Mouse (Mus musculus): ENCODE data around the gene Ehbp1. TPM values are rescaled to one million over a fixed set of nuclear protein-coding genes. Genes with fewer than 3 reads are reported as not detected.

Ehbp1 gene
- polyA plus RNA-seq, 1 experiment from 2014 or later, result 12.3 TPM

DNA sequence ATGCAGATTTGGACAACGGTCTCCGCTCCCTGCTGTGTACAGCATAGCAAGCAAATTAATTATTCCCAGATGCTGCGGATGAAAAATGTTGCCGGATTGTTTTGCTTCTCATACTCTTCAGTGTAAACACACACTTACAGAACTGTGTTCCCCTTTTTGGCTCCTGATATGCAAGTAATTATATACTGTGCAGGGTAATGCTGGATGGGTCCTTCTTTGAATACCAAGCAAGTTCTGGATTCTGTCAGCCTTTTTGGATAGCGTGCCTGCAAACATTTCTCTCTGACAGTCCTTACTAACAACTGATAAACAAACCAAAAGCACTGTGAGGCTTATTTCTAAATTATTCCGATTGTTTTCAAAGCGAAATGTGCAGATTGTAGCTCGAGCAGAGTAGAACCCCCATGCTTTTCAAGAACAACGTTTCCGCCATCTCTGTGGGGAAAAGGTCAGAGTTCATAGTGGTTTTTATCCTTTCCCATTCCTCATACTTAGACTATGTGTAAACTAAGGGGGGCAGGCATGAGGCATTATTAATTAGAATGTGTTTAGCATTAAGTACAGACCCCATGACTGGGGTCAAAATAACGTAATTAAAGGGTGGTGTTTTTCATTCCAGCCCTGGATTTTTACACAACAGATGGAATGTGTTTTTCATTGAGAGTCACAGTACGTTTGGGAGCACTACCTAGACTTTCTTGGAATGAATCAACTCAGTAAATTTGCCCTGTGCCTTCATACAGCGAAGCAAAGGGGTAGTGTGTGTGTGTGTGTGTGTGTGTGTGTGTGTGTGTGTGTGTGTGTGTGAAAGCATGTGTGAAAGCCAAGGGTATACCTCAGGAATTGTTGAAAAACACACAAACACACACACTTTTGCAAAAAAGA lies 5.8 kb upstream of the Ehbp1 start:
- peak; percentile 54 for DNase-seq (ENCODE audit: low spot score)
- H3K9me3 ChIP-seq (replicated peaks), result no peaks in the 10 kb centered on the region
- H3K4me3 ChIP-seq, result no peak overlapping the region
- H3K27ac ChIP-seq (replicated peaks), result peak overlapping the region; percentile 87
- H3K36me3 ChIP-seq, result no peaks in the 10 kb centered on the region
- peaks cover 43% of the 10 kb centered on the region for H3K4me1 ChIP-seq
- WGBS, result 41% methylated on average over 13 of the region's 13 CpGs
- no peaks in the 10 kb centered on the region for H3K27me3 ChIP-seq (ENCODE audit: low read depth, poor library complexity, severe bottlenecking)

DNA sequence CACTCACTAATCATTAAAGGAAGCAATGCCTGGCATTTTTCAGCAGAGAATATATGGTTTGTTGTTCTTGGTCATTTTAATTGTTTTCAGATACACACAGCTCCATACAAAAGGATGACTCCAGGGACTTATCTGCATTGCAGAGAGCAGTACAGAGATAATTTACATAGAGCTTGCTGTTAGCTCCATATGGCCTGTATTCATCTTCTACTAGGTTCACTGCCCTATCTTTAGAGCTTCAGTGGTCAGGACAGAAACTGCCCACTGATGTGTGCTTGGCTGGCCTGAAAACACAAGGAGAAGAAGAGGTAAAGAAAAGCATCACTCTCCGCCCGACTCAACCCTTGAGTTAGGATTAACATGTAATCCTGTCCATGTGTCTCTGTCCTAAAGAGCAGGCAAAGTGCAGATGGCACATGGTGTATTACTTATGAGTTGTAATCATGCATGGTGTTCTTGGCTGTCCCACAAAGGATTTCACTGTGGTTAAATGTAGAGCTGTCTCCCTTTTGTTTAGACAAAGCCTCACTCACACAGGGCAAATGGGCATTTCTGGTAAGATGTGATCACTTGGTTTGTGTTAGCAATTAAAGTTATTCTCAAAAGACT lies 14.7 kb downstream of the Ehbp1 start:
- DNase-seq (ENCODE audit: low spot score), result peak; percentile 13
- 0 out of 2 replicates have a peak overlapping the region, but pooled peaks have one; percentile 42 for H3K27ac ChIP-seq (replicated peaks)
- 45% methylated on average over 2 of the region's 2 CpGs for WGBS
- peaks cover 36% of the 10 kb centered on the region; the same call in 1 of the 2 replicates for H3K27me3 ChIP-seq (ENCODE audit: low read depth, poor library complexity, severe bottlenecking)
- H3K4me3 ChIP-seq, result no peak overlapping the region
- H3K9me3 ChIP-seq (replicated peaks), result no peaks in the 10 kb centered on the region
- no peaks in the 10 kb centered on the region for H3K36me3 ChIP-seq
- H3K4me1 ChIP-seq, result peaks cover 9% of the 10 kb centered on the region

DNA sequence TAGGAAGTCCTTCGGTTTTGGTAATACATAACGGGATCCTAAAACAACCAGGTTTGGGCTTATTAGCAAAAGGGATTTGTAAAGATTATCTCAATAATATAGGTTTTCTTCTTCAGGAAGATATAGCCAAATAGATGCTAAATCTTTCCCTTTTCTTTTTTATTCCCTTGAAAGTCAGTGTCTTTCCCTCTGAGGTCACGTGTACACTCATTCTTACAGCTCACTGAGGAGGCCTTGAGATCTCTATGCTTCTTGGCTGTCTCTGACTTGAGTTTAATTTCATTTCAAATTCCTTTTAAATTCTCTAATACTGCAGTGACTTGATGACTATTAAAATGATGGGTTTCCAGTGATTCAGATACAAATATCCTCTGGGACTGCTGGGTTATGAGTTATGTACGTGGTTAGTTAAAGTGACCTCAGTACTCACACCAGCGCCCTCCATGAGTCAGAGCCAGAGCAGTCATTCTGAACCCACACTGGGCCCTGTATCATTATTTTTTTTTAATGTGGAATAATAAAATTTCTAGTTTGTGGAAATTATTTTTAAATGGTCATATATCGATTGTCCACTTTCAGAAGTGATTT lies 24.2 kb downstream of the Ehbp1 start:
- 92% methylated on average over 6 of the region's 6 CpGs for WGBS
- H3K9me3 ChIP-seq (replicated peaks), result no peaks in the 10 kb centered on the region
- no peaks in the 10 kb centered on the region for H3K36me3 ChIP-seq
- no peak for DNase-seq (ENCODE audit: low spot score)
- H3K27me3 ChIP-seq (ENCODE audit: low read depth, poor library complexity, severe bottlenecking), result no peaks in the 10 kb centered on the region
- no peaks in the 10 kb centered on the region for H3K4me1 ChIP-seq
- no peak overlapping the region for H3K4me3 ChIP-seq
- no peak overlapping the region for H3K27ac ChIP-seq (replicated peaks)

DNA sequence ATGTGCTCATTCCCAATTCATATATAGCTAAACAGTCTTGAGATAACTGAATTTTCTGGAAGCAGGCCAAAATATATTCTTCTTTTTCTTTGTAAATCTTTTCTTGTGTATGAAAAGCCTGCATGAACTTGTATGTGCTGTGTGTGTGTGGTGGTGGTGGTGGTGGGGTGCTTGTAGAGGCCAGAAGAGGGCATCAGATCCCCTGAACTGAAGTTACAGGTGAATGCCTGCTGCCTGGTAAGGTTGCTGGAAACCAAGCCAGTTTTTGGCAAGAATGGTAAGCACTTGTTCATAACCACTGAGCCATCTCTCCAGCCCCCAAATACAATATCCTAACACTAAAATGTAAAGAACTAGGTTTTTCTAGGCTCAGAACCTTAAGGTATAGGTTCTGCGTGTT lies 26.3 kb downstream of the Ehbp1 start:
- no peak overlapping the region for H3K4me3 ChIP-seq
- WGBS, result 92% methylated on average over 1 of the region's 1 CpGs
- no peaks in the 10 kb centered on the region for H3K9me3 ChIP-seq (replicated peaks)
- no peak overlapping the region for H3K27ac ChIP-seq (replicated peaks)
- no peaks in the 10 kb centered on the region for H3K27me3 ChIP-seq (ENCODE audit: low read depth, poor library complexity, severe bottlenecking)
- H3K36me3 ChIP-seq, result no peaks in the 10 kb centered on the region
- DNase-seq (ENCODE audit: low spot score), result no peak
- H3K4me1 ChIP-seq, result no peaks in the 10 kb centered on the region

DNA sequence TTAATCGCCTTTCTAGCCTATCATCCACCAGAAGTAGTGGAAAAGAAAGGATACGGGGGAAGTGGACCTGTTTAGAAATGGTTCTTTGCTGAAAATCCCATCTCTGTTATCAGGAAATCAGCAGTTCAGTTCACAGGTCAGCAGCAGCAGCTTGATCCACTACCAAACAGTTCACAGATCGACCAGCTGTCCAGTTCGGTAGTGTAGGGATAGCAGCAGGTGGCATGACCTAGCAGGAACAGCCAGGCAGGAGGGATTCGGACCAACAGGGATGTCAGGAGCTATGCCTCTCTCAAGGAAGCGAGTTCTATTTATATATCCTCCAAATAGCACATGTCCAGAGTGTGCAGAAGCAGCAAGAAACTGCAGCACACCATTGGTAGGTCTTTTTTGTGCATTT lies 40.9 kb downstream of the Ehbp1 start:
- H3K27me3 ChIP-seq (ENCODE audit: low read depth, poor library complexity, severe bottlenecking), result no peaks in the 10 kb centered on the region
- H3K4me3 ChIP-seq, result no peak overlapping the region
- no peaks in the 10 kb centered on the region for H3K9me3 ChIP-seq (replicated peaks)
- H3K4me1 ChIP-seq, result no peaks in the 10 kb centered on the region
- H3K27ac ChIP-seq (replicated peaks), result no peak overlapping the region
- 73% methylated on average over 6 of the region's 6 CpGs for WGBS
- H3K36me3 ChIP-seq, result no peaks in the 10 kb centered on the region
- no peak for DNase-seq (ENCODE audit: low spot score)

DNA sequence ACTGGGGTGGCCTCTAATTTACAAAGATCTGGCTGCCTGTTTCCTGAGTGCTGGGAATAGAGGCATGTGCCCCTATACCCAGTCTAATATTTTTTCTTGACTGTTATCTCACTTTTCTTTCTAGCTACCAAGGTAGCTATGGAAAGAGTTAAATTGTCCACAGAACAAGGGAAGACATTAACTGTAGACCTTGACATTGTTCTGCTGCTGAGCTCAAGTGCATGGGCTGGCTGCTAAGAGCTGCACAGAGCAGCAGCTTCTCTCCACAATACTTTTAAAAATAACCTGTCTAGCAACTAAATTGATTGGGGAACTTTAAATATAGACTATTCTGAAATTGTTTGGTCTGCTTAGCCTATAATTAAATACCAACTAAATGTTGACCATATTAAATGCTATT lies 52.9 kb downstream of the Ehbp1 start:
- Histone ChIP-seq H3K4me3 (no peak overlapping the region), H3K4me1 (peaks cover 29% of the 10 kb centered on the region), H3K9me3 (replicated peaks) (no peaks in the 10 kb centered on the region), H3K36me3 (no peaks in the 10 kb centered on the region), H3K27ac (replicated peaks) (no peak overlapping the region), H3K27me3 (ENCODE audit: low read depth, poor library complexity, severe bottlenecking) (no peaks in the 10 kb centered on the region)
- DNase-seq (ENCODE audit: low spot score), result no peak

DNA sequence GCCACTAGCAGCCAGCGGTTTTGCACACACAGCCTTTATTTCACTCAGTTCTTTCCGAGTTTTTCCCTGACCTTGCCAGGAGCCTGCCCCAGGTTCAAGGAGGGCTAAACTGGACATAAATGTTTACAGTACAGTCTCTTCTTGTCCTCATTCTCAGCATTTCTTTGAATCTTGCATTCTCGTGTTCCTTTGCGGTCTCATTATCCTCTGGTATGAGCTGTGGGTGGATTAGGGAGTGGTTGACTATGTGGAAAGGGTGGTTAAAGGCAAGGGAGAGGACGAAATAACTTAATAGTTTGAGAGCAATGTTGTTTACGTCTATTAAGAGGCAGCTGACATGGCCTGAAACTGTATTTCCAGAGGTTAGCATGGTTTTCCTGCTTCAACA lies 54.6 kb downstream of the Ehbp1 start:
- DNase-seq (ENCODE audit: low spot score), result no peak
- Histone ChIP-seq H3K27ac (replicated peaks) (peak overlapping the region; percentile 98), H3K4me1 (peaks cover 37% of the 10 kb centered on the region), H3K4me3 (peak overlapping the region; percentile 87), H3K36me3 (peaks cover 13% of the 10 kb centered on the region; the same call in 1 of the 2 replicates), H3K9me3 (replicated peaks) (no peaks in the 10 kb centered on the region), H3K27me3 (ENCODE audit: low read depth, poor library complexity, severe bottlenecking) (no peaks in the 10 kb centered on the region)
- WGBS, result 3% methylated on average over 6 of the region's 6 CpGs

DNA sequence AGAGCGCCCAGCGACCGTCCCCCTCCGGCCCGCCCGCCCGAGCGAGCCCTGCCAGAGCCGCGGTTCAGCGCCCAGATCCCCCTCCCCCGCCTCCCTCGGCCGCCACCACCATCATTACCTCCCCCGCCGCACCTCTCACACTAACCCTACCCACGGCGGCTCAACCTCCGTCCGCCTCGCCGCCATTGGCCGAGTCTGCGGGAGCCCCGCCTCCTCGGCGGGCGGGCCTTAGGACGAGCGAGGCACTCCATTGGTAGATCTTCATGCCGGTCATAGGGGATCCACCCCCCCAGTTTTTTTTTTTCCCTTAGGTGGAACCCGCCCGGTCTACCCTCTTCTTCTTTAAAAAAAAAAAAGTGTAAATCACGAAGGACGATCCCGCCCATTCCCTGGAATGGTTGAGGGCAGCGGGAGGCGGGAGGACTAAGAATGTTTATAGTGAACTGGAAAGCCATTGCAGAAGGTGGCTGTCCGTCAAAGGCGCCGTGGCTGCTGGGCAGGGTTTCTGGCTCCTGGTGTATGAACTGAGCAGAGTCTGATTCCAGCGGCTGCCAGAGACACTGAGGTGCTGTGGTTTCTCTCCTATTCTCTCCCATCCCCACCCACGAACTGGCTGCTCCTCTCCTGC lies 55.1 kb downstream of the Ehbp1 start:
- no peaks in the 10 kb centered on the region for H3K9me3 ChIP-seq (replicated peaks)
- H3K4me1 ChIP-seq, result peaks cover 37% of the 10 kb centered on the region
- peaks cover 17% of the 10 kb centered on the region for H3K36me3 ChIP-seq
- peak; percentile 96 for DNase-seq (ENCODE audit: low spot score)
- peak overlapping the region; percentile 87 for H3K4me3 ChIP-seq
- 1% methylated on average over 40 of the region's 43 CpGs for whole genome bisulfite sequencing
- no peaks in the 10 kb centered on the region for H3K27me3 ChIP-seq (ENCODE audit: low read depth, poor library complexity, severe bottlenecking)
- H3K27ac ChIP-seq (replicated peaks), result peak overlapping the region; percentile 98

DNA sequence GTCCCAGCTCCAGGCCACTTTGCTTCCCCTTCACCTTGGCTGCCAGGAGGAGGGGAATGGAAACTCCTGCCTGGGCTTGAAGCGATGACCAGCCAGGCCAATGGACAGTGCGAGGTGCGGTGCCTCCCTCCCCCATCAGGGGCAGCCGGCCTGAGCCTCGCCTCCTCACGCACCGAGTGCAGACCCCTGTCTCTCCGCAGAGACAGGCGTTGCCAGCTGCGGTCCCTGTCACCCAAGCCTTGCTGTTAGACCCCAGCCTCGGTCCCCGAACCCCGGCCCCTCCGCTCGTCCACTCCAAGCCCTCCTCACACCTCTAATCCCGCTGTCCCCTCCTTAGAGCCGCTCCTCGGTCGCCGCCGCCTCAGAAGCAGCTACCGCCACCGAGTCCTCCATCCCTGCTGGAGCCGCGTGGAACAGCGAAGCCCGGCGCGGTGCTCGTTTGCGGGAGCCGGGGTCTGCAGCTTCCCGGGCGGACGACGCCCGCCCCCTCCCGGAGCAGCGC lies 55.7 kb downstream of the Ehbp1 start:
- no peaks in the 10 kb centered on the region for H3K27me3 ChIP-seq (ENCODE audit: low read depth, poor library complexity, severe bottlenecking)
- peaks cover 37% of the 10 kb centered on the region for H3K4me1 ChIP-seq
- DNase-seq (ENCODE audit: low spot score), result peak; percentile 80
- H3K4me3 ChIP-seq, result peak overlapping the region; percentile 87
- H3K27ac ChIP-seq (replicated peaks), result peak overlapping the region; percentile 98
- WGBS, result 1% methylated on average over 39 of the region's 39 CpGs
- H3K36me3 ChIP-seq, result peaks cover 23% of the 10 kb centered on the region
- no peaks in the 10 kb centered on the region for H3K9me3 ChIP-seq (replicated peaks)

DNA sequence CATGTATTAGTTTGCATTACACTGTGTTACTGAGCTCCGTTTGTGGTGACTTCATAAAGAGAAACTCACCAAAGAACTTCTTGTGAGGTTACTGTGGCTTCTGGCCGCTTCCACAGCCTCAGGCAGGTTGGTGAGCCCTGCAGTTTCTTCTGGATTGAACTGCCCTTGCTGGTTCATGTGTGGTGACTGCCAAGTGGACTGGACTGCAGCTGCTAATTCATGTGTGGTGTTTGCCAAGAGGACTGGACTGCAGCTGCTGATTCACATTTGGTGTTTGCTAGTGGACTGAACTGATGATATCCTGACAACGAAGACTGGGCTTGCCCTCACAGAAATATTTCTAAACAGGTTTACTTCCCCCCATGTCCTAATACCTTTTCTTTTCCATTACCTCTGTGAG lies 65.4 kb downstream of the Ehbp1 start:
- no peak overlapping the region for H3K4me3 ChIP-seq
- DNase-seq (ENCODE audit: low spot score), result no peak
- H3K27ac ChIP-seq (replicated peaks), result no peak overlapping the region
- no peaks in the 10 kb centered on the region; the same call in 1 of the 2 replicates for H3K9me3 ChIP-seq (replicated peaks)
- H3K4me1 ChIP-seq, result no peaks in the 10 kb centered on the region
- 93% methylated on average over 3 of the region's 3 CpGs for WGBS
- no peaks in the 10 kb centered on the region for H3K27me3 ChIP-seq (ENCODE audit: low read depth, poor library complexity, severe bottlenecking)
- peaks cover 53% of the 10 kb centered on the region for H3K36me3 ChIP-seq

DNA sequence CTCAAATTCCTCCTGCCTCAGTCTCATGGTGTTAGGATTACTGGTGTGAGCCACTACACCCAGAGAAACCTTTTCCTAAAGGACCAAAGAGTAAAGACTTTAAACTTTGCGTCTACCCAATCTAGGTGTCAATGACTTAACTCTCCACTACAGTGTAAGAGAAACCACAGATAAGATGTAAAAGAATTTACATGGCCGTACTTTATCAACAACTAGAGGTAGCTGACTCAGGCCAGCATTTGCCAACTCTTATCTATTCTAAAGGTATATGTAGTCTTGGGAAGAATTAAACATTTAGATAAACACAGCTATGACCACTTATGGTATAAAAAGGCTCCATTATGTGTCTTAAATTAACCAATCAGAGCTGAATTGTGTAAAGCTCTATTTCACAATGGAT lies 67.9 kb downstream of the Ehbp1 start:
- WGBS, result 90% methylated on average over 2 of the region's 2 CpGs
- H3K9me3 ChIP-seq (replicated peaks), result no peaks in the 10 kb centered on the region; the same call in 1 of the 2 replicates
- H3K27ac ChIP-seq (replicated peaks), result no peak overlapping the region
- H3K27me3 ChIP-seq (ENCODE audit: low read depth, poor library complexity, severe bottlenecking), result no peaks in the 10 kb centered on the region
- peaks cover 29% of the 10 kb centered on the region for H3K36me3 ChIP-seq
- no peak for DNase-seq (ENCODE audit: low spot score)
- H3K4me3 ChIP-seq, result no peak overlapping the region
- no peaks in the 10 kb centered on the region for H3K4me1 ChIP-seq

DNA sequence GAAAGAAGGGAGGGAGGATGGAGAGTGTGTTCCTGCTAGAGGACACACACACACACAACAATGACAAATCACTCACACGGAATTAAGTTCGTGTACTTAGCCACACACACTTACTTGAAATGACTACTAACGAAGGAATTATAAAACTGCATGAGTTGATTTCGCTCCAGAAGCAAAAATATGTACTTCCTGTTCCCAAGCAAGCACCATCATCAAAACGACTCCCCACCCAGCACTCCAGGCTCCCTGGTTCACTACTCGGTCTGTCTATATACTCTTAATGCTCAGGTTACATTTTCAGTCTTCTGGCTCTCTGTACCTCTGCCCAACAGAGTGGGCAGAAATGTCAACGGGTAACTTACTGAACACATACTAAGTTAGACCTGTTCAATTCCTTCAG lies 68.7 kb downstream of the Ehbp1 start:
- no peaks in the 10 kb centered on the region; the same call in 1 of the 2 replicates for H3K9me3 ChIP-seq (replicated peaks)
- no peaks in the 10 kb centered on the region for H3K27me3 ChIP-seq (ENCODE audit: low read depth, poor library complexity, severe bottlenecking)
- H3K36me3 ChIP-seq, result peaks cover 21% of the 10 kb centered on the region
- DNase-seq (ENCODE audit: low spot score), result no peak
- no peak overlapping the region for H3K4me3 ChIP-seq
- H3K27ac ChIP-seq (replicated peaks), result no peak overlapping the region
- H3K4me1 ChIP-seq, result no peaks in the 10 kb centered on the region
- 93% methylated on average over 7 of the region's 7 CpGs for WGBS
